17 mouse cellular contexts compared by ENCODE assay signal in the genomic region with DNA sequence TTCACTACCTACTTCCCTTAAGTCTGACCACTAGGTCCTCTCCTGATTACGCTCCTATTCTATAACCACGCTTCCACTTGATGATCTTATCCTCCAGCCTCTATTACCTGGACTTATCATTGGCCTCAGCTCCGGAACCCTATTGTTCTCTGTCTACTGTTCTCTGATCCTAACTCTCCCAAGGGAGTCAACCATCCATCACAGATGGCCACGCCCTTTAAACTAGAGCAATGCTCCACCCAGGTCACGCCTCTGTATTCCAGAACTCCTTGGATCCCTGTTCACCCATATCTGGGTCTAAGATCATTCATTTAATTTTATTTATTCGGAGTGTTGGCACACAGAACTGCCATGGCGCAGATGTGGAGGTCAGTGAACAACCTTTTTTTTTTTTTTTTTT. TPM values are rescaled to one million over a fixed set of nuclear protein-coding genes. Genes with fewer than 3 reads are reported as not detected.
A peak's percentile ranks its signal among the peaks of the same experiment; 100 is the strongest.
DNase-seq lines count a peak whose midpoint lies in the region; ATAC-seq and TF ChIP-seq lines count a peak whose summit lies in the region.
"Had no signal": no experiment of that assay in that cellular context is flagged by ENCODE, and none has a peak within 500 bp of the region (broad histone marks: within the 10 kb centered on the region; RNA-seq: fewer than 3 reads in every experiment).

No protein-coding gene starts in this region.

- TF ChIP-seq RAD21 in CH12.LX (IDR thresholded peaks at IDR 0.05; ENCODE audit: low read depth, low read length): no peak

- no peak for TF ChIP-seq CTCF in CH12.LX (conservative IDR thresholded peaks at IDR 0.05 in 1 of 2, IDR thresholded peaks at IDR 0.05 in 1 of 2; ENCODE audit: low read depth in 2 of 2, low read length in 2 of 2)

- no peak overlapping the region for H3K27ac ChIP-seq in hindbrain, embryonic 12.5 days
- no peak overlapping the region for H3K27ac ChIP-seq in hindbrain, embryonic 13.5 days
- H3K27ac ChIP-seq in CH12.LX (ENCODE audit: insufficient read depth, low read depth): no peak overlapping the region
- H3K27ac ChIP-seq in liver, embryonic 13.5 days: no peak overlapping the region
- H3K27ac ChIP-seq: heart, embryonic 15.5 days; neural tube, embryonic 15.5 days had no signal

- TF ChIP-seq POLR2A in CH12.LX (IDR thresholded peaks at IDR 0.05; ENCODE audit: low read depth, low read length): no peak

- no peaks in the 10 kb centered on the region for H3K79me2 ChIP-seq in CH12.LX (replicated peaks; ENCODE audit: control insufficient read depth, extremely low read depth, insufficient read depth, poor library complexity, severe bottlenecking)

- WGBS in hindbrain, embryonic 12.5 days: 76% methylated on average over 7 of the region's 7 CpGs
- 74% methylated on average over 7 of the region's 7 CpGs for WGBS in hindbrain, embryonic 13.5 days
- WGBS in liver, embryonic 13.5 days (ENCODE audit: insufficient replicate concordance): 56% methylated on average over 7 of the region's 7 CpGs

- no peak for ATAC-seq in hindbrain, embryonic 12.5 days (ENCODE audit: low FRiP score)
- no peak for ATAC-seq in hindbrain, embryonic 13.5 days (ENCODE audit: low FRiP score)
- no peak for ATAC-seq in liver, embryonic 13.5 days (ENCODE audit: low read depth)

- no peaks in the 10 kb centered on the region for H3K36me3 ChIP-seq in hindbrain, embryonic 12.5 days
- no peaks in the 10 kb centered on the region for H3K36me3 ChIP-seq in hindbrain, embryonic 13.5 days
- no peaks in the 10 kb centered on the region for H3K36me3 ChIP-seq in CH12.LX (replicated peaks in 1 of 2; ENCODE audit: control insufficient read depth in 1 of 2, insufficient read depth in 1 of 2, low read length in 1 of 2)
- no peaks in the 10 kb centered on the region for H3K36me3 ChIP-seq in liver, embryonic 13.5 days
- H3K36me3 ChIP-seq: heart, embryonic 15.5 days; neural tube, embryonic 15.5 days had no signal

- H3K27me3 ChIP-seq in hindbrain, embryonic 12.5 days: peaks cover 30% of the 10 kb centered on the region
- H3K27me3 ChIP-seq in hindbrain, embryonic 13.5 days: peaks cover 41% of the 10 kb centered on the region
- peaks cover 24% of the 10 kb centered on the region for H3K27me3 ChIP-seq in CH12.LX (replicated peaks)
- peaks cover 63% of the 10 kb centered on the region for H3K27me3 ChIP-seq in liver, embryonic 13.5 days

- no peak overlapping the region for H3K4me2 ChIP-seq in hindbrain, embryonic 12.5 days (replicated peaks)
- no peak overlapping the region for H3K4me2 ChIP-seq in hindbrain, embryonic 13.5 days
- peak overlapping the region; percentile 58; the same call in 1 of the 2 replicates for H3K4me2 ChIP-seq in CH12.LX (ENCODE audit: insufficient read depth, low read depth, poor library complexity, severe bottlenecking)
- peak overlapping the region; percentile 69 for H3K4me2 ChIP-seq in liver, embryonic 13.5 days

- DNase-seq in CH12.LX (ENCODE audit: extremely low read depth): no peak
- peak; percentile 5 for DNase-seq in c-Kit-negative CD71-positive TER-119-positive erythroid progenitor cells, embryonic 14.5 days (ENCODE audit: low read depth, low spot score)
- DNase-seq in liver, embryonic 13.5 days: no peak
- no peak for DNase-seq in layer of hippocampus, adult 8-10 months (ENCODE audit: low spot score in 2 of 2)
- DNase-seq in right cerebral cortex, adult 18-20 months: no peak
- DNase-seq in embryo, embryonic 10 days (ENCODE audit: low spot score): no peak
- DNase-seq: cerebellum, adult 11-12 months; embryo, embryonic 11 days; thymus, adult 2 months had no signal

- no peak overlapping the region for H3K9ac ChIP-seq in hindbrain, embryonic 12.5 days
- H3K9ac ChIP-seq in hindbrain, embryonic 13.5 days: no peak overlapping the region
- no peak overlapping the region for H3K9ac ChIP-seq in CH12.LX (ENCODE audit: insufficient read depth, low read depth)
- no peak overlapping the region for H3K9ac ChIP-seq in liver, embryonic 13.5 days
- H3K9ac ChIP-seq: heart, embryonic 15.5 days; neural tube, embryonic 15.5 days had no signal

- no peaks in the 10 kb centered on the region for H3K9me3 ChIP-seq in hindbrain, embryonic 12.5 days (replicated peaks)
- no peaks in the 10 kb centered on the region for H3K9me3 ChIP-seq in hindbrain, embryonic 13.5 days
- H3K9me3 ChIP-seq in CH12.LX (replicated peaks; ENCODE audit: low read length): peaks cover 8% of the 10 kb centered on the region
- H3K9me3 ChIP-seq in liver, embryonic 13.5 days (replicated peaks): no peaks in the 10 kb centered on the region
- H3K9me3 ChIP-seq: heart, embryonic 15.5 days had no signal

- in situ Hi-C loops in CH12.LX (cut with MboI; ENCODE audit: low pct_ligation_motif_present, low pct_unique_long_range_greater_than_20kb, low sequenced_read_pairs): no loop called here

- dilution Hi-C loops in CH12.LX (cut with MboI; ENCODE audit: extremely low pct_ligation_motif_present, extremely low pct_unique_long_range_greater_than_20kb, low sequenced_read_pairs): no loop called here

- 0 out of 2 replicates have a peak overlapping the region, but pooled peaks have one; percentile 10 for H3K4me3 ChIP-seq in hindbrain, embryonic 12.5 days
- no peak overlapping the region for H3K4me3 ChIP-seq in hindbrain, embryonic 13.5 days
- H3K4me3 ChIP-seq in CH12.LX (replicated peaks in 1 of 3; ENCODE audit: low read depth in 2 of 3, low read length in 2 of 3, poor library complexity in 1 of 3): no peak overlapping the region
- no peak overlapping the region for H3K4me3 ChIP-seq in liver, embryonic 13.5 days (replicated peaks)

- peaks cover 19% of the 10 kb centered on the region for H3K4me1 ChIP-seq in hindbrain, embryonic 12.5 days
- H3K4me1 ChIP-seq in hindbrain, embryonic 13.5 days (replicated peaks): peaks cover 19% of the 10 kb centered on the region
- peaks cover 9 to 33% of the 10 kb centered on the region in 2 experiments; a peak in 3 of 4 replicates for H3K4me1 ChIP-seq in CH12.LX (ENCODE audit: control insufficient read depth in 1 of 2, insufficient read depth in 2 of 2)
- H3K4me1 ChIP-seq in liver, embryonic 13.5 days (replicated peaks): peaks cover 35% of the 10 kb centered on the region

- TF ChIP-seq EP300 in CH12.LX (IDR thresholded peaks at IDR 0.05; ENCODE audit: low read length): no peak

TF ChIP-seq in CH12.LX, 34 proteins besides CTCF, POLR2A, EP300 and RAD21:
- no peak for TF ChIP-seq ETS1 (conservative IDR thresholded peaks at IDR 0.05; ENCODE audit: low read depth, low read length)
- no peak for TF ChIP-seq TBP (conservative IDR thresholded peaks at IDR 0.05; ENCODE audit: low read depth, low read length)
- TF ChIP-seq ZNF384 (IDR thresholded peaks at IDR 0.05; ENCODE audit: low read depth, low read length): peak; percentile 6; the same call in 1 of the 2 replicates

RNA-seq across cellular contexts. Expression of a gene that starts 0.4 kb away (rescaled TPM):
- polyA plus RNA-seq in hindbrain, embryonic 12.5 days (2016; fragmentation: Nextera tagmentation; extraction: Ambion mirVana): 3.0 and 3.4 TPM in 2 replicates
- 5.6 and 5.7 TPM in 2 replicates for polyA plus RNA-seq in hindbrain, embryonic 13.5 days (2015; fragmentation: Nextera tagmentation; extraction: Ambion mirVana)
- total RNA-seq in CH12.LX (2012; rRNA removed): 1.3 and 1.6 TPM in 2 replicates
- total RNA-seq in CH12.LX (2014; rRNA removed): 0.22 and 0.24 TPM in 2 replicates
- polyA plus RNA-seq in CH12.LX (2012; ENCODE audit: insufficient read length, low read depth): 0.44 and 0.60 TPM in 2 replicates
- polyA plus RNA-seq in liver, embryonic 13.5 days (2015; fragmentation: Nextera tagmentation; extraction: Ambion mirVana): 2.6 and 2.8 TPM in 2 replicates
- 1 to 10 TPM; 2.1 to 3.3 (median 2.6) TPM for total RNA-seq in layer of hippocampus, adult 8-10 months (2022)

RNA-seq across cellular contexts. Expression of a gene that starts 3.2 kb away (rescaled TPM):
- polyA plus RNA-seq in hindbrain, embryonic 12.5 days (2016; fragmentation: Nextera tagmentation; extraction: Ambion mirVana): 185 and 208 TPM in 2 replicates
- 78.6 and 79.2 TPM in 2 replicates for polyA plus RNA-seq in hindbrain, embryonic 13.5 days (2015; fragmentation: Nextera tagmentation; extraction: Ambion mirVana)
- total RNA-seq in CH12.LX (2012; rRNA removed) (0.38 and 0.71 TPM in 2 replicates), CH12.LX (2014; rRNA removed) (0.31 and 0.84 TPM in 2 replicates)
- 2.5 and 3.0 TPM in 2 replicates for polyA plus RNA-seq in CH12.LX (2012; ENCODE audit: insufficient read length, low read depth)
- 11.8 and 12.0 TPM in 2 replicates for polyA plus RNA-seq in liver, embryonic 13.5 days (2015; fragmentation: Nextera tagmentation; extraction: Ambion mirVana)
- 1 to 10 TPM; 2.2 to 5.4 (median 3.7) TPM for total RNA-seq in layer of hippocampus, adult 8-10 months (2022)
- total RNA-seq: megakaryocyte-erythroid progenitor cell, adult 5-6 weeks had no signal

RNA-seq across cellular contexts. Expression of a gene that starts 7.7 kb away (rescaled TPM):
- polyA plus RNA-seq in hindbrain, embryonic 12.5 days (2016; fragmentation: Nextera tagmentation; extraction: Ambion mirVana): 0.46 and 0.48 TPM in 2 replicates
- polyA plus RNA-seq in hindbrain, embryonic 13.5 days (2015; fragmentation: Nextera tagmentation; extraction: Ambion mirVana): 0.49 and 0.54 TPM in 2 replicates
- total RNA-seq in CH12.LX (2012; rRNA removed): 0.04 TPM in 1 of 2 replicates, not detected in the other
- not detected in 2 replicates for total RNA-seq in CH12.LX (2014; rRNA removed)
- polyA plus RNA-seq in CH12.LX (2012; ENCODE audit: insufficient read length, low read depth): not detected in 2 replicates
- 0.07 and 0.14 TPM in 2 replicates for polyA plus RNA-seq in liver, embryonic 13.5 days (2015; fragmentation: Nextera tagmentation; extraction: Ambion mirVana)
- 1 to 10 TPM; 2.5 to 4.8 (median 3.6) TPM for total RNA-seq in layer of hippocampus, adult 8-10 months (2022)
- polyA plus RNA-seq: C2C12; intestine, postnatal 0 days had no signal

RNA-seq across cellular contexts. Expression of a gene that starts 26.6 kb away (rescaled TPM):
- polyA plus RNA-seq in hindbrain, embryonic 12.5 days (2016; fragmentation: Nextera tagmentation; extraction: Ambion mirVana): 1.3 and 1.5 TPM in 2 replicates
- 0.96 and 1.7 TPM in 2 replicates for polyA plus RNA-seq in hindbrain, embryonic 13.5 days (2015; fragmentation: Nextera tagmentation; extraction: Ambion mirVana)
- total RNA-seq in CH12.LX (2012; rRNA removed) (71.3 and 91.1 TPM in 2 replicates), CH12.LX (2014; rRNA removed) (69.3 and 73.8 TPM in 2 replicates)
- polyA plus RNA-seq in CH12.LX (2012; ENCODE audit: insufficient read length, low read depth): 397 and 437 TPM in 2 replicates
- 10.3 and 10.8 TPM in 2 replicates for polyA plus RNA-seq in liver, embryonic 13.5 days (2015; fragmentation: Nextera tagmentation; extraction: Ambion mirVana)
- total RNA-seq in layer of hippocampus, adult 8-10 months (2022): 10 to 100 TPM in 2 of 4 experiments, 1 to 10 TPM in 2; 6.3 to 34.1 (median 18.1) TPM

RNA-seq across cellular contexts. Expression of a gene that starts 28.5 kb away (rescaled TPM):
- 0.10 and 0.28 TPM in 2 replicates for polyA plus RNA-seq in hindbrain, embryonic 12.5 days (2016; fragmentation: Nextera tagmentation; extraction: Ambion mirVana)
- 0.18 and 0.38 TPM in 2 replicates for polyA plus RNA-seq in hindbrain, embryonic 13.5 days (2015; fragmentation: Nextera tagmentation; extraction: Ambion mirVana)
- total RNA-seq in CH12.LX (2012; rRNA removed) (0.08 TPM in 1 of 2 replicates, not detected in the other), CH12.LX (2014; rRNA removed) (0.13 TPM in 1 of 2 replicates, not detected in the other)
- 0.37 and 0.49 TPM in 2 replicates for polyA plus RNA-seq in CH12.LX (2012; ENCODE audit: insufficient read length, low read depth)
- polyA plus RNA-seq in liver, embryonic 13.5 days (2015; fragmentation: Nextera tagmentation; extraction: Ambion mirVana): not detected in 2 replicates
- 1 to 10 TPM; 1.9 to 3.4 (median 2.6) TPM for total RNA-seq in layer of hippocampus, adult 8-10 months (2022)
- total RNA-seq: megakaryocyte-erythroid progenitor cell, adult 5-6 weeks had no signal
- polyA plus RNA-seq: C2C12; intestine, postnatal 0 days; lung, embryonic 16.5 days had no signal

Comparison
In these comparisons a context has a peak if more than half of its experiments do, and no peak if none do; other contexts are left out.
1. H3K4me2 ChIP-seq: peak in CH12.LX (single experiment) and liver, embryonic 13.5 days (single experiment); none in hindbrain, embryonic 12.5 days (single experiment) and hindbrain, embryonic 13.5 days (single experiment).